Mouse (Mus musculus): ENCODE results near the gene Cdk5r2.
"Not testable (repeated sequence)": the region's sequence is repeated elsewhere in the genome, so short reads cannot be mapped to it uniquely, and the experiment has no call there.

Gene Cdk5r2

GRCm38 (mm10) chr1:74854306-74855056 lies at the start of gene Cdk5r2:
Cdk5r2 (plus strand) TSS chr1:74854934.
- DNase-seq, result peak; percentile 94

- DNase-seq, result no peak
These were observed 49.3 kb upstream of the Cdk5r2 start for GRCm38 (mm10) chr1:74805340-74805835.

DNA sequence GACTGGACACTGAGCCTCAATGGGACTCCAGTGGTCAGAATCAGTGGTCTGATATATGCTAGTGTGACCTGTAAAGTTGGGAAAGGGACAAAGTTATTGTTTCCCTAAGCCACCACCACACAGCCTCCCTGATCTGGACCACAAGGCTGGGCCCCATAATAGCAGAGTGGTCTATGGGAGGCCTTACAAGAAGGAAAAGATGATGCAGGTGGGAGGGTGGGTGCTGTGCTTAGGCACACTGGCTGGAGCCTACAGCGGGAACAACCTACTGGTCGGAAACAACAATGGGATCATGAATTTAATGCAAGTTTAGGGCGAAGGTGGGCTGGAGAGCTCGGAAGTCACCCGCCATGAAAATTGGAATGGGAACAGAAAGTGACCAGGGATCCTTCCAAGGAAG lies 48.9 kb upstream of the Cdk5r2 start:
- DNase-seq, result no peak

DNA sequence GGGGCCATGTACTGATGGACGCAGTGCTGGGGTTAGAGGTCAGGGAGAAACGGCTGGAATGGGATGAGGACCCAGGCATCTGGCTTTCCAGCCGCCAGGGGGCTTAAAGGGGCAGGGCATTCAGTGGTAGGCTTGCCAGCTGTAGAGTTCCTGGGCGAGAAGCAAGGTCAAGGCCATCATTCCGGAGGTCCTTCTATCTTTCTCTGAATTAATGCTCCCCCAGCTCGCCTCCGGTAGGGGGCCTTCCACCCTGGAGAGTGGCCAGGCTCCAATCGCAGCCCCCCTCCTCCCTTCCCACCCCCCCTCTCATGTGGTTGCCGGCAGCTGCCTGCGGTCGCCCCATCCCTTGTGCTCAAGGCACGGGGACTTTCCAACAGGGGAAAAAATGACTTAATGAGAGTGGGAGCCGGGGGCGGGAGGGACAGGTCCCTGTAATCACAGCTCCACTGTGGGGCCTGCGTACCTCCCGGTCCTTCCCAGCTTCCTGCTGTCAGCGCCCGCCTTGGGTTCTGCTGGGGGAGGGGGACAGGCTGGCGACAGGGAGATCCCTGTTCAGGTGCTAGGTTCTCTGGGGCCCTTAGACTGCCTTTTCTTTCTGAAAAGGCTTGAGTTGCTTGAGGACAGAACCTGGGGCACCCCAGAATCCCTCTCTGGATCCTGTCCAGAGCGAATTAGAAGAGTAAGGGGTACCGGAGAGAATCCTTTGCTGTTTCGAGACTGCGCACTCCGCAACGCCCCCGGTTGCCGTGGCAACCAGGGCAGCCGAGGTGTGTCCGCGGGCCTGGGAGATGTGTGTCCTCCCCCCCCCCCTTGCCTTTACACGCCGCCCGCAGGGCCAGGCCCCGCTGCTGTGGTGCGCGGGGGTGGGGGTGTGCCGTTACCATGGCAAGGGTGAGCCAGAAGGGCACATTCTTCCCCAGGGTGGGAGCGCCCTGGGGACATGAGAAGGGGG lies 48.1 kb upstream of the Cdk5r2 start:
- DNase-seq, result peak; percentile 55

DNA sequence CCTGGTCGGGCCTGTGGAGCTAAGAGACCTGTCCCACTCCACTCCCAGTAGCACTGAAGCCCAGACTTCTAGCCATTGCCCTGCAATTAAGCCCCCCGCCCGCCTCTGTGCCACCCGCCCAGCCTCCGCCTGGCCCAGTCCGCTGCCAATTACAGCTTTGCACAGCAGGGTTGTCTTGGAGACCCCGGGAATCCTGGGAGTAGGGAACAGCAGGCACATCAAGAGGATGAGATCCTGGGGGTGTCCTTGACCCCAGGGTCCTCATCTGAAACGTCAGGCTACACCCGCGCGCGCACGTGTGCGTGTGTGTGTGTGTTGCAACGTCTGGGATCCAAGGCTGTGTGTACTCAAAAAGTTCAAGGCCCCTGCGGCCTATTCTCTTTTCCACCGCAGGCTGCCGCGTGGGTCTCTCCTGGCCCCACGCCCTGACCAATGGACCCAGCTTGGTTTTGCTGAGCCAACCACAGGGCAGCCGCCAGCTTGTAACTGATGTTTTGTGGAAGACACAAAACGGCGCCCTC lies 47.1 kb upstream of the Cdk5r2 start:
- DNase-seq, result no peak

DNA sequence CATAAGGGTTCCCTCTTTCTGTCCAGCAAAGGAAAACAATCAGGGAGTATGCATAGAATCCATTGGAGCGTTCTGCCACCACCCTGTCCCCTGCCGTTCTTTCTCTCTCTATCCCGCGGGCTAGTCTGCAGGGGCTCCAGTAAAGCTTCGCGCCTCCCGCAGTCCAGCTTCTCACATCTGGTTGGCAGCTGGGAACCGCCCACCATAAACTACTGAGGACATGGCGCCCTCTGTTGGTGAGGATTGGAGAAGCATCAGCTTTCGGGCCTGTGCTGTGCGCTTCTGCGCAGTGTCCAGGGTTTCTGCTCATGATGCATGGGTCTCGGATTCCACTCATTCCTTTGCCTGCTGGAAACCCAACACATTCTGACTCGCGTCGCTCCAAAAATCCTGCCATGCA lies 46.7 kb upstream of the Cdk5r2 start:
- peak; percentile 86 for DNase-seq

GRCm38 (mm10) chr1:74809007-74809406 lies 45.7 kb upstream of the Cdk5r2 start:
- DNase-seq, result no peak

DNA sequence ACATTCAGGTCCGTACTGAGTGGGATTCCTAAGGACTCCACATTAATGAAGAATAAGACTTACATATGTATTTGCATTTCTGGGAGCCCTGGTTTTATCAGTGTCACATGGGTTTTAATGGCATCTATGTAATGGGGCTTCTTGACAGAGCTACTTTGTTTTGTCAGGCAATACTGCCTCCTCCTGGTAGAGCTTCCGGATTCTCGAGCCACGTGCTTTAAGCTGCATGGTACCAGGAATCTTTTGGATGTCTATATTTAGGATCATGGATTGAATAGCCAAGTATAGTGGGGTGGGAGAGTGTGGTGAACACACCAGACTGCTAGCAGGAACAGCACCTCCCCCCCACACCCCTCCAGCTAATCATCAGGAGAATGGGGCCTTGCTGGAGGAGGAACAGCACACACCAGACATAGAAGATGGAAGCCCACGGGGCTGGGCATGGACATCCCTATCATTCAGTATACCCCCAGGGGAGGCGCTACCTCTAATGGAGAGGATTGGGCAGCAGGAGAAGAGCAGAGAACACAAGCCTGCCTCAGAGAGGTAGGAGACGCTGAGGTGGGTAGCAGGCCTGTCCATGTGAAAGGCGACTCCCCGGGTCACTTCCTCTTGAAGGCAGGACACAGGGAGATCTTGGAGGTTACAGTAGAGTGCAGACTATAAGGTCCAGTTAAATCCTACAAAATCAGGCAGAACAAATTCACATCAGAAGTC lies 39.6 kb upstream of the Cdk5r2 start:
- no peak for DNase-seq

GRCm38 (mm10) chr1:74815965-74816364 lies 38.8 kb upstream of the Cdk5r2 start:
- not testable (repeated sequence) for DNase-seq

GRCm38 (mm10) chr1:74816612-74817199 lies 38.0 kb upstream of the Cdk5r2 start:
- DNase-seq, result peak; percentile 92

DNA sequence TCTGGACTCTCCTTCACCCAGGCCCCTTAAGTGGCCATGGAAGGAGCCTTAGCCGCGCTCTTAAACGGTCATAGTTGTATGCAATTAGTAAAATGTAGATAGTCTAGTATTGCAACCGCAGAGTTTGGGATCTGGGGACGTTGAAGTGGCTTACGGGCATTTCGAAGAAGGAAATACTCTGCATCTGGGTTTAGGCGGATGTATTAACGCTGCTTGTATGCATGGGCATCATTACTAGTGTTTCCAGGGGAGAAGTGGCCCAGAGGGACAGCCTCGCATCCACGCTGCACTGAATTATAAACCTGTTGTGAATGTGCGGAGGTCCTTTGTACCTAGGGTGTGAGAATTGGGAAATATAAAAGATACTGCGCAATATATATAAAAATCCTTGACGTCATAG lies 37.5 kb upstream of the Cdk5r2 start:
- no peak for DNase-seq

DNA sequence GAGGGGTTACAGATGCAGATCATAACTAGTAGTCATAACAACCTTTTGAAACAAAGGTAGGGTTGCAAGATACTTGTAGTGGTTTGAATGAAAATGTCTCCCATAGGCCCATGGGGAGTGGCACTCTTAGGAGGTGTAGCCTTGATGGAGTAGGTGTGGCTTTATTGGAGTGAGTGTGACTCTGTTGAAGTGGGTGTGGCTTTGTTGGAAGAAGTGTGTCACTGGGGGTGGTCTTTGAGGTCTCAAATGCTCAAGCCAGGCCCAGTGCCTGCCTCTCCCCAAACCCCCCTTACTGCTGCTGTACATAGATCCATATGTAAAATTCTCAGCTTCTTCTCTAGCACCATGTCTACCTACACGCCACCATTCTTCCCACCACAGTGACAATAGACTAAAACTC lies 36.2 kb upstream of the Cdk5r2 start:
- DNase-seq, result no peak

DNA sequence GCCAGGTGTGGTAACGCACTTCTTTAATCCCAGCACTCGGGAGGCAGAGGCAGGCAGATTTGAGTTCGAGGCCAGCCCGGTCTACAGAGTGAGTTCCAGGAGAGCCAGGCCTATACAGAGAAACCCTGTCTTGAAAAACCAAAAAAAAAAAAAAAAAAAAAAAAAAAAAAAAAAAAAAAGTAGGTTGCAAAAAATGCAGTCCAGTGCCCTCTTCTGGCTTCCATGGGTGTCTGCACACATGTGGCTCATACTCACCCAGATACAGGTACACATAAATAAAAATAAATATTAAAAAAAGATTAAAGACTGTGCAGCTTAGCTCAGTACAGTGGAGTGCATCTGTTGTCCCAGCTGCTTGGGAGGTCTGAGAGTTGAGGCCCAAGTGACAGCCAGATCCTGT lies 31.1 kb upstream of the Cdk5r2 start:
- not testable (repeated sequence) for DNase-seq

DNA sequence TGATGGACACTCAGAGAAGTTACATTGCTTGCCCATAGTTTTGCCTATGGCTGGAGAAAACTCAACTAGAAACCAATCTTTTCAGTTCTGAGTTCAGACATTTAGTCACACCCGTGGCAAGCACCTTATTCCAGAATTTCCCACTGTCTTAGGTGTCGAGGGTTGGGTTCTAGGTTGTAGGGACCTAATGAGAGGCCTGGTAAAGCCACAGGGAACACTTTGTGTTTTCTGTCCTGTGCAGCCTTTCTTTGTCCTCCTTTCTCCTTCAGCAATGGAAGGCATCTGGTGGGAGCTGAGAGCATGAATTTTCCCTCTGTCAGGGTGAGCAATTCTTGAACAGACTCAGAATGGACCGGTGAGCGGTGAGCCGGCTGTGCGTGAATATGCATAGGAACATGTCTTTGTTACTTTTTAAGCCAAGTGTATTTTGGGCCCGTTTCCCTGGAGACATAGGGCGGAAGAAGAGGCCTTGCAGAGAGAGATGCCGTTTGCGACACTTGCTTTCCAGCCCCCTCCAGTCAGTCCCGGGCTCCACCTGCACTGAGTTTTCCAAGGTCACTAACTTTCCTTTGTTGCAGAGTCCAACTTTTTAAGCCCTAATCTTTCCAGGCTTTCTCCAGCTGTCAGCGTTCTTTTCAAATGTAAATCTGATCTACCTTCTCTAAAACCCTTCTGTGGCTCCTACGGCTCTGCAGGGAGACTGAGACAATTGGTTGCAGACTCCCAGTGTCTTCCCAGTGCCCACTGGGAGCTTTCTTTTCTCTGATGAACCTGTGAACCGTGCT lies 30.0 kb upstream of the Cdk5r2 start:
- DNase-seq, result peak; percentile 77

- DNase-seq, result no peak
These were observed 24.7 kb upstream of the Cdk5r2 start for GRCm38 (mm10) chr1:74830061-74830460.

GRCm38 (mm10) chr1:74833255-74833654 lies 21.5 kb upstream of the Cdk5r2 start:
- no peak for DNase-seq

DNA sequence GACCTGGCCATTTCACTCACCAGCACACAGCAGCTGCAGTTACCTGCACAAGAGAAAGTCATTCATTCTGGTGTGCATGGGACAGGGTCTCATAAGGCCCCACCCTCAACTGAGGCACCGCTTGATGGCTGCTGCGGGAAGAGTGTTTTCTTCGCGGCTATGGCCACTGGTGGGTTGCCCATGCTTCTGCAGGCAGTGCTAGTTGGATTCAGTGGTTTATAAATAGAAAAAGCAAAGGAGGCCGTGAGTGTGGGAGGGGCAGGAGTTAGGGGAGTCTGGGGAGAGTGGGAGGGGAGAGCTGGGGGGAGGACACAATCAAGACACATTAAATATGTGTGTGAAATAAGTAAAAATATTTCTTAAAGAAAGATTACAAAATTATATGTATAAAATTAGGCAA lies 11.6 kb upstream of the Cdk5r2 start:
- no peak for DNase-seq

DNA sequence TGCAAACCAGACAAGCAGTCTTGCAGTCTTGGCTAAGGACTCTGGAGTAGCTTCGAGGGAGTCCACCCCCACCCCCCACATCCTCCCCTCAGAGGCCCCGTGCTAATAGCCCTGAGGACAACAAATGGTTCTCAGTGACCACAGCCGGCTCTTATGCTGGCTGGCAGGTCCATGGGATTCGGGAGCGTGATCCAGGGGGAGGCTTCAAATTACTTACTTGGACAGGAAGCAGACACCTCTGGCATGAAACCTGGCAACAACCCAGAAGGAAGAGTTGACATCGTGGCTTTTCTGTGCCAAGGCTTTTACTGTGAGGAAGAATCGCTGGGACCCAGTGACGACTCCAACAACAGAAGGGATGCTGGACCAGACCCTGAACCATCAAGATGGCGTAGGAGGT lies 8.4 kb upstream of the Cdk5r2 start:
- no peak for DNase-seq

GRCm38 (mm10) chr1:74848946-74849345 lies 5.8 kb upstream of the Cdk5r2 start:
- DNase-seq, result no peak

- DNase-seq, result peak; percentile 80
These were observed 4.5 kb upstream of the Cdk5r2 start for GRCm38 (mm10) chr1:74850251-74850650.

DNA sequence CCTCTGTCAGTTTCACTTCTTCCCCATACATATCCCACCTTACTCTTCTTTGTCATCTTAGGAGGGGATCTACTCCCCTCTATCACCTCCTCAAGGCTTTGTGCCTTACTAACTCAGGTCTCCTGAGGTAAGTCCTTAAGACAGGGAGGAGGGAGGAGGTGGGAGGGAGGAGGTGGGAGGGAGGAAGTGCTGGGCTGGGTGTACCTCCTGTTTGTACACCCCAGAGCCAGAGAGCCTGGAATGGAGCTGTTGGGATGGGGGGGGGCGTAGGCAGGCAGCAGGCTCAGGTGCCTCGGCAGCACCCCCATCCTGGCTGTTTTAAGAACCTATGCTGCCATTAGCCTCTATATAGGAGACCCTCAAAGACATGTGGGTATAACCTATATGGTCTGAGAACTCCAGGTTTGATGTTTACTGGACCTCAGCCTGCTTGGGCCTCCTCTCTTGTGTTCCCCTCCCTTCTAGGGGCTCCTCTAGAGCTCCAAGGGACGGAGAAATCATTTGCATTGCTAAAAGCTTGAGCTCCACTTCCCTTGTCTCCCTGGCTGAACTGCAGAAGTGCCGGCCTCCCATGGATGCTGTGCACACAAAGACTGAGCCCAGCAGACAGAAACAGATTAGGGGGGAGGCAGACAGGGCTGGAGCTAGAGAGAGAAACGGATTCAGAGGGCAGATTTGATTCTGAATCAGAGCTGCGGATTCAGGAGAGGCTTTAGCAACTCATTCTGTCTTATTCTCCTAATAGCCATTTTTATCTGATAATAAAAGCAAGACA lies 3.5 kb upstream of the Cdk5r2 start:
- no peak for DNase-seq

Measured in layer of hippocampus, adult 9-11 months (tissue).